In genomic region chr7:29238019-29238967, GRCm38 (mm10) we compare ENCODE assay signal across 8 mouse cellular contexts. TPM values are rescaled to one million over a fixed set of nuclear protein-coding genes. Genes with fewer than 3 reads are reported as not detected.
DNase-seq lines count a peak whose midpoint lies in the region; ATAC-seq and TF ChIP-seq lines count a peak whose summit lies in the region.

Yif1b (plus strand) TSS chr7:29238329.

- DNase-seq in gastrocnemius, adult 8-10 months (ENCODE audit: low spot score in 2 of 2): peak; percentile 97
- peak; percentile 98 for DNase-seq in hindlimb bud, embryonic 11.5 days (ENCODE audit: extremely low spot score, low read depth, low spot score)
- DNase-seq in left cerebral cortex, adult 8-10 months (ENCODE audit: low spot score in 2 of 2): peak; percentile 94 to 98
- DNase-seq in right cerebral cortex, postnatal 10 days (ENCODE audit: low spot score in 2 of 2): peak; percentile 98 to 99
- peak; percentile 93 for DNase-seq in urinary bladder, postnatal 25 days (ENCODE audit: low spot score)

- no peaks in the 10 kb centered on the region for H3K9me3 ChIP-seq in megakaryocyte, embryonic 14.5 days

- no peaks in the 10 kb centered on the region for H3K27me3 ChIP-seq in megakaryocyte, embryonic 14.5 days (replicated peaks)

- peaks cover 30% of the 10 kb centered on the region for H3K36me3 ChIP-seq in megakaryocyte, embryonic 14.5 days (replicated peaks; ENCODE audit: low read length)

- H3K4me1 ChIP-seq in cortical plate, adult 2 months (ENCODE audit: control insufficient read depth, insufficient read depth, low read length): no peaks in the 10 kb centered on the region
- peaks cover 84% of the 10 kb centered on the region for H3K4me1 ChIP-seq in megakaryocyte, embryonic 14.5 days

- peak; percentile 97 for TF ChIP-seq POLR2A in cortical plate, adult 2 months (IDR thresholded peaks at IDR 0.05; ENCODE audit: extremely low read depth, insufficient read depth, low read length)

- peak within 1 kb of the TSS; percentile 51 for H3K4me3 ChIP-seq in cortical plate, adult 2 months (ENCODE audit: insufficient read depth, low read length)
- H3K4me3 ChIP-seq in megakaryocyte, embryonic 14.5 days (replicated peaks): peak within 1 kb of the TSS; percentile 95

- peak; percentile 96 for ATAC-seq in activated CD4-positive, CD25-positive, alpha-beta regulatory T cell, adult 4 months

- no peak for TF ChIP-seq CTCF in cortical plate, adult 2 months (IDR thresholded peaks at IDR 0.05; ENCODE audit: extremely low read depth, insufficient read depth, low read length)

- H3K27ac ChIP-seq in cortical plate, adult 2 months (ENCODE audit: insufficient read depth, low read length): no peak within 1 kb of the TSS

RNA-seq across cellular contexts. Expression of gene Yif1b, which starts in this region (rescaled TPM):
- polyA plus RNA-seq in activated CD4-positive, CD25-positive, alpha-beta regulatory T cell, adult 4 months (2017; shearing (Covaris generic)): 10 to 100 TPM; 57.6 to 73.2 TPM
- 69.1 and 71.7 TPM in 2 replicates for polyA plus RNA-seq in cortical plate, adult 2 months (2012; rRNA removed)
- 10 to 100 TPM; 36.9 to 39.3 (median 38.4) TPM for total RNA-seq in gastrocnemius, adult 8-10 months (2022)
- 10 to 100 TPM; 50.5 to 55.8 (median 53.6) TPM for total RNA-seq in left cerebral cortex, adult 8-10 months (2022)
- polyA plus RNA-seq in megakaryocyte, embryonic 14.5 days (2012; ENCODE audit: insufficient read depth, low replicate concordance): 1,324 and 2,330 TPM in 2 replicates

Comparison
In these comparisons a context has a peak if more than half of its experiments do, and no peak if none do; other contexts are left out.
1. RNA of gene Yif1b (polyA plus RNA-seq): 1,324 to 2,330 TPM in megakaryocyte, embryonic 14.5 days; 57.6 to 73.2 TPM in activated CD4-positive, CD25-positive, alpha-beta regulatory T cell, adult 4 months and 69.1 to 71.7 TPM in cortical plate, adult 2 months; every median in the first group is over 10 times any median in the second.
2. Peak in every context shown above with its lines, with median percentiles within 50 percentile points of each other: DNase-seq.